Mouse (Mus musculus) midbrain, embryonic 14.5 days (tissue): ENCODE measurements at regions not wholly inside any gene's neighbourhood (a gene's known extent, or its start where the extent isn't known, plus 50 kb on each side); places are given as distances from the start of the nearest gene placed in this dataset.
"Not testable (repeated sequence)": the region's sequence is repeated elsewhere in the genome, so short reads cannot be mapped to it uniquely, and the experiment has no call there.

Source experiments
- ATAC-seq: fragments of 200-750 bp; cut with Nextera tagmentation; 2 replicates; pipeline ENCODE4 v1.8.0; 2017; ENCODE audit warnings: moderate number of reproducible peaks, moderate library complexity; ENCODE audit not compliant: low FRiP score, low TSS enrichment
- DNase-seq: peaks from one replicate; pipeline ENCODE4 v3.0.0-alpha.2; 2015
- H3K27ac ChIP-seq: fragments of 300-500 bp; sonication (generic); replicated peaks from 2 replicates; pipeline ENCODE4 v1.5.1; 2014; ENCODE audit warnings: mild to moderate bottlenecking, low read depth, low read length, moderate library complexity
- H3K27me3 ChIP-seq: fragments of 300-500 bp; sonication (generic); 2 replicates; pipeline ENCODE4 v1.6.1; 2014; ENCODE audit warnings: low read length, control low read depth, mixed read lengths; ENCODE audit not compliant: control insufficient read depth, insufficient read depth
- H3K36me3 ChIP-seq: fragments of 300-500 bp; sonication (generic); 2 replicates; pipeline ENCODE4 v1.6.1; 2014; ENCODE audit warnings: low read length, control low read depth; ENCODE audit not compliant: control insufficient read depth, insufficient read depth
- H3K4me1 ChIP-seq: fragments of 300-500 bp; sonication (generic); 2 replicates; pipeline ENCODE4 v1.6.1; 2014; ENCODE audit warnings: mild to moderate bottlenecking, antibody characterized with exemption, low read length, control low read depth; ENCODE audit not compliant: control insufficient read depth, insufficient read depth
- H3K4me2 ChIP-seq: fragments of 300-500 bp; sonication (generic); 2 replicates; pipeline ENCODE4 v1.6.1; 2014; ENCODE audit warnings: mild to moderate bottlenecking, low read length, moderate library complexity
- H3K4me3 ChIP-seq: fragments of 300-500 bp; sonication (generic); replicated peaks from 2 replicates; pipeline ENCODE4 v1.5.1; 2014; ENCODE audit warnings: low read depth, low read length
- H3K9ac ChIP-seq: fragments of 300-500 bp; sonication (generic); replicated peaks from 2 replicates; pipeline ENCODE4 v1.6.1; 2014; ENCODE audit warnings: mild to moderate bottlenecking, low read length, moderate library complexity
- H3K9me3 ChIP-seq: fragments of 300-500 bp; sonication (generic); 2 replicates; pipeline ENCODE4 v1.6.1; 2016; ENCODE audit warnings: low read length, control low read depth, mixed read lengths; ENCODE audit not compliant: control insufficient read depth
- WGBS: fragments of 180-500 bp; shearing (Covaris S2); extraction: QIAGEN DNeasy Blood & Tissue Kit; methylation state at CpG from one replicate; pipeline ENCODE4 v1.1.7; 2014; 5-methylcytosine and 5-hydroxymethylcytosine counted together

- 50% methylated on average over 3 of the region's 3 CpGs for WGBS
- ATAC-seq: no peak; the same call in 1 of the 2 replicates
Measured at GRCm38 (mm10) chr12:48521996-48522395, 860.5 kb upstream of the Foxg1 start.

DNA sequence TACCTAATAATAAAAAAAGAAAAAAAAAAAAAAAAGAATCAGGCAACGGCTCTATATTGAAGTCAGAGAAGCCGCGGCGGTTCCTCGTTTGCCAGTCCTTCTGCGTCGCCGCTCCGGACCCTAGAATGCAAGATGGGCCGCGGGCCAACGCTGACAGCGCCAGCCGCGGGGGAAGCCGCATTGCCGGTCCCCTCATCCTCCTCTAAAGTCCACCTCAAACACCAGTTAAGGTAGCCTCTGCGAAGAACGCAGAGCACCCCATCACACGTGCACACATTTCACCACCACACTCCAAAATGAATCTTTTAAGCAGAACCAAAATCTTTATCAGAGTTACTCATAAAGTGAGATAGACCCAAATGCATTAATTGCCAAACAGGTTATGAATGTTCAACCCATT, 822.8 kb upstream of the Foxg1 start:
- not testable (repeated sequence) for DNase-seq, H3K4me2 ChIP-seq, H3K9me3 ChIP-seq, H3K27ac ChIP-seq, H3K27me3 ChIP-seq, H3K4me3 ChIP-seq, H3K4me1 ChIP-seq, H3K9ac ChIP-seq, ATAC-seq, H3K36me3 ChIP-seq
- WGBS: 86% methylated on average over 20 of the region's 20 CpGs

More at GRCm38 (mm10) chr12:48521996-48522395, 860.5 kb upstream of the Foxg1 start:
- Histone ChIP-seq H3K27ac (no peak overlapping the region), H3K4me3 (no peak overlapping the region), H3K27me3 (no peaks in the 10 kb centered on the region), H3K9ac (no peak overlapping the region), H3K4me2 (no peak overlapping the region), H3K9me3 (no peaks in the 10 kb centered on the region), H3K4me1 (no peaks in the 10 kb centered on the region), H3K36me3 (no peaks in the 10 kb centered on the region)
- DNase-seq: peak; percentile 43

DNA sequence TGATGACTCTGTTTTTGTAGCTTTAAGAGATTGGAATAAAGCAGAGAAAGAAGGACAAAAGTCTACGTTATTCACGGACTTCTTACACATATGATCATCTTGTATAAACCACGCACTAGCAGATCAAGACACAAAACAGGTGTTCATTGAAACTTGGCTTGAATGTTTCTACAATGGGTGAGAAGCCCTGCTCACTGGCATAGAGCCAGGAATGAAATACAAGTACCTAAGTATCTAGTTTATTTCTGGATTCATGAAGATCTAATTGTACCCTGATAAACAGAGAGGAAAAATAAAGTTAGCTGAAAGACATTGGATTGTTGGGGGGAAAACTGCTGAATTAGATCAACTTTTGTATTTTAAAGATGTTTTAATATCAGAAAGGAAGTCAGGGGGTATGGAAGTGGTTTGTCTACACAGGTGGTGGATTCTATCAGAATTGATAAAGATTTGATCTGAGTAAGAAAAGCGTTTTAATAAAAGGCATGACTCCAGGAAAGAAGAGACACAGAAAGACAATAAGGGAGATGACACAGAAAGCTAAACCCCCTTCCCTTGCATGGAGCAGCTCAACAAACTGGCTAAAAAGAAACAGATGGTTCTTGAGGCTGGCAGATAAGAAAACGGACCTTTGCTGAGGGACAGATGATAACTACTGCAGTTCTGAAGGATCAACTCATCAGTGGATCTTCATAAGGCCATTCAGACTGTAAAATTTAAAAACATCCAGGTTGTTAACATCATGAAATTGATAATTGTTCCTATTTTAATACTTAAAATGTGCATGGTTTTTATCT, 777.9 kb upstream of the Foxg1 start:
- Histone ChIP-seq H3K4me1 (no peaks in the 10 kb centered on the region), H3K4me3 (no peak overlapping the region), H3K27ac (no peak overlapping the region), H3K4me2 (no peak overlapping the region), H3K36me3 (no peaks in the 10 kb centered on the region), H3K27me3 (no peaks in the 10 kb centered on the region), H3K9ac (no peak overlapping the region), H3K9me3 (no peaks in the 10 kb centered on the region)
- DNase-seq: no peak
- ATAC-seq: no peak
- 88% methylated on average over 5 of the region's 5 CpGs for WGBS

- Histone ChIP-seq H3K4me1 (no peaks in the 10 kb centered on the region), H3K27ac (no peak overlapping the region), H3K4me2 (no peak overlapping the region), H3K4me3 (no peak overlapping the region), H3K9ac (no peak overlapping the region), H3K9me3 (no peaks in the 10 kb centered on the region), H3K36me3 (no peaks in the 10 kb centered on the region), H3K27me3 (no peaks in the 10 kb centered on the region)
- DNase-seq (no peak), ATAC-seq (no peak)
Measured at GRCm38 (mm10) chr12:48605423-48605822, 777.0 kb upstream of the Foxg1 start.

DNA sequence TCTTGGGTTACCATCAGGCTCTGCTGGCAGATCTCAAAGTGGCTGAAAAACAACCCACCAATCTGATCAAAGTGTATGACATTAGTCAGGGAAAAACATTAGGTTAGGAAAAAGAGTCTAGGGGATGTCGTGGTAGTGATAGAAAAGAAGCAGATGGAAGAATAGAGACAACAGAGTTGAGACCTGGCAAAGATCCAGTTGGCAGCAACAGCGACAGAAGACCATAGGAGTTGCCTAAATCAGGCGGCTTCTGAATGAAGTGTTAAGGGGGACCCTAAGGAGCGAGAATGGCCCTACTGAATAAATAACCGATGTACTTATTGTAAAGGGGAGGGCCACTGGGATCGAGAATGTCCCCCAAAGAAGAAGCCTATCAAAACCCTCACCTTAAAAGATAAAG, 773.1 kb upstream of the Foxg1 start:
- DNase-seq: no peak
- H3K9me3 ChIP-seq: no peaks in the 10 kb centered on the region

DNA sequence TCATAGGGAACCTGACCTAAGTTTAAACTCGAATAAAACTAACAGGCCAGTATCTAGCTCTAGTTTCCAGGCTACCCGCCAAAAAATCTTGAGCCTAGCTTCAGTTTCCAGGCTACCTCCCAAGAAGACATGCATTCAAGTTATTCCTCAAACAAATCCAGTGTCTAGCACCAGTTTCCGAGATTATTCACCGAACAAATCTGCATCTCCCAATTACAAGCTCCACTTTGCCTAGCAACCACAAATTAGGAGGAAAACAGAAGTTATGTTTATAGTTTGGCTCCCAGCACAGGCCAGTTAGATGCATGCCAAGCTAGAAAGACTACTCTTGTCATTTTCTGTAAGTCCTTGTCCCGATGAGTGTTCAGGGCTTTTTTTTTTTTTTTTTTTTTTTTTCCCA, 770.4 kb upstream of the Foxg1 start:
- 83% methylated on average over 5 of the region's 5 CpGs for WGBS
- no peaks in the 10 kb centered on the region for H3K4me1 ChIP-seq
- H3K4me2 ChIP-seq: no peak overlapping the region
- no peak overlapping the region for H3K27ac ChIP-seq
- H3K27me3 ChIP-seq: no peaks in the 10 kb centered on the region
- DNase-seq: no peak
- H3K9me3 ChIP-seq: no peaks in the 10 kb centered on the region
- ATAC-seq: no peak
- H3K9ac ChIP-seq: no peak overlapping the region
- H3K4me3 ChIP-seq: no peak overlapping the region
- H3K36me3 ChIP-seq: no peaks in the 10 kb centered on the region

More for the DNA sequence above, 773.1 kb upstream of the Foxg1 start:
- H3K9ac ChIP-seq: no peak overlapping the region
- no peak overlapping the region for H3K27ac ChIP-seq
- H3K4me2 ChIP-seq: no peak overlapping the region
- H3K36me3 ChIP-seq: no peaks in the 10 kb centered on the region
- ATAC-seq: no peak
- WGBS: 82% methylated on average over 6 of the region's 6 CpGs
- H3K4me3 ChIP-seq: no peak overlapping the region
- no peaks in the 10 kb centered on the region for H3K27me3 ChIP-seq
- H3K4me1 ChIP-seq: no peaks in the 10 kb centered on the region

GRCm38 (mm10) chr12:48616337-48616736, 766.1 kb upstream of the Foxg1 start:
- Histone ChIP-seq H3K9ac (no peak overlapping the region), H3K9me3 (no peaks in the 10 kb centered on the region), H3K27ac (no peak overlapping the region), H3K27me3 (no peaks in the 10 kb centered on the region), H3K4me2 (no peak overlapping the region), H3K4me1 (no peaks in the 10 kb centered on the region), H3K4me3 (no peak overlapping the region), H3K36me3 (no peaks in the 10 kb centered on the region)
- 85% methylated on average over 2 of the region's 2 CpGs for WGBS
- ATAC-seq (no peak), DNase-seq (no peak)

- peak overlapping the region; percentile 78 for H3K27ac ChIP-seq
- 20% methylated on average over 4 of the region's 4 CpGs for WGBS
- H3K9ac ChIP-seq: no peak overlapping the region
- peaks cover 21% of the 10 kb centered on the region for H3K4me1 ChIP-seq
- no peak overlapping the region for H3K4me3 ChIP-seq
- ATAC-seq (peak; percentile 71; the same call in 1 of the 2 replicates), DNase-seq (peak; percentile 75)
- H3K36me3 ChIP-seq: no peaks in the 10 kb centered on the region
- H3K9me3 ChIP-seq: no peaks in the 10 kb centered on the region
- H3K4me2 ChIP-seq: no peak overlapping the region
- no peaks in the 10 kb centered on the region for H3K27me3 ChIP-seq
Measured at GRCm38 (mm10) chr12:48633559-48633958, 748.9 kb upstream of the Foxg1 start.

GRCm38 (mm10) chr12:48634671-48635241, 747.7 kb upstream of the Foxg1 start:
- peaks cover 21% of the 10 kb centered on the region for H3K4me1 ChIP-seq
- H3K9me3 ChIP-seq: no peaks in the 10 kb centered on the region
- ATAC-seq: no peak
- H3K4me3 ChIP-seq: no peak overlapping the region
- H3K9ac ChIP-seq: no peak overlapping the region
- peak; percentile 59 for DNase-seq
- peak overlapping the region; percentile 78 for H3K27ac ChIP-seq
- H3K4me2 ChIP-seq: no peak overlapping the region
- no peaks in the 10 kb centered on the region for H3K27me3 ChIP-seq
- no peaks in the 10 kb centered on the region for H3K36me3 ChIP-seq
- WGBS: 37% methylated on average over 6 of the region's 6 CpGs
